ENCODE assay signal across 13 mouse cellular contexts in the genomic region with DNA sequence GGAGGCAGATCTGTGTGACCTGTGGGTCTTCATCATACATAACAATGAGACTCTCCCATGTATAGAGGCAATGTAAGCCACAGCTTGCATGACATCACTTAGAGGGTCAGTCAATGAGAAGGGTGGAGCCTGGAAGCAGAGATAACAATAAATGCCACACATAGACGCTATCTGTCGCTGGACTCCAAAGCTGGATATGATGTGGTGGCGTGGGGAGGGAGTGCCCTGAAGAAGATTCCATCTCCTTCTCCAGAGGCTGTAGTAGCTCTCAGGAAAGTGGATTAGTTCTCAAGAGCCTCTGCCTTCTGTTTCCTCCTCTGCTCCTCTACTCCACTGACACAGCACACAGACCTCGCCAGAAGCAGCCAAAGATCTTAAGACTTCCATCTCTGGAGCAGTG.
DNase-seq lines count a peak whose midpoint lies in the region; ATAC-seq and TF ChIP-seq lines count a peak whose summit lies in the region.
"Had no signal": no experiment of that assay in that cellular context is flagged by ENCODE, and none has a peak within 500 bp of the region (broad histone marks: within the 10 kb centered on the region; RNA-seq: fewer than 3 reads in every experiment).

No protein-coding gene starts in this region.

- no peaks in the 10 kb centered on the region for H3K27me3 ChIP-seq in heart, embryonic 15.5 days
- no peaks in the 10 kb centered on the region for H3K27me3 ChIP-seq in heart, adult 2 months (ENCODE audit: control insufficient read depth, insufficient read depth, low read length)
- no peaks in the 10 kb centered on the region for H3K27me3 ChIP-seq in limb, embryonic 12.5 days
- H3K27me3 ChIP-seq in limb, embryonic 10.5 days (ENCODE audit: low read depth, poor library complexity, severe bottlenecking): no peaks in the 10 kb centered on the region
- H3K27me3 ChIP-seq in forebrain, embryonic 15.5 days: no peaks in the 10 kb centered on the region
- H3K27me3 ChIP-seq: Patski had no signal

- no peak overlapping the region for H3K4me2 ChIP-seq in heart, embryonic 15.5 days
- no peak overlapping the region for H3K4me2 ChIP-seq in limb, embryonic 12.5 days
- H3K4me2 ChIP-seq in forebrain, embryonic 15.5 days (replicated peaks): no peak overlapping the region

- H3K9me3 ChIP-seq in heart, embryonic 15.5 days (replicated peaks): no peaks in the 10 kb centered on the region
- no peaks in the 10 kb centered on the region for H3K9me3 ChIP-seq in limb, embryonic 12.5 days
- no peaks in the 10 kb centered on the region for H3K9me3 ChIP-seq in limb, embryonic 10.5 days (replicated peaks)
- no peaks in the 10 kb centered on the region for H3K9me3 ChIP-seq in forebrain, embryonic 15.5 days

- WGBS in heart, embryonic 15.5 days: 33% methylated on average over 4 of the region's 4 CpGs
- WGBS in heart, adult 2 months: 33% methylated on average over 4 of the region's 4 CpGs
- 87% methylated on average over 4 of the region's 4 CpGs for WGBS in limb, embryonic 12.5 days
- WGBS in limb, embryonic 10.5 days: 87% methylated on average over 4 of the region's 4 CpGs
- 78% methylated on average over 4 of the region's 4 CpGs for WGBS in forebrain, embryonic 15.5 days

- no peak for TF ChIP-seq CTCF in heart, adult 2 months (IDR thresholded peaks at IDR 0.05)

- H3K4me3 ChIP-seq in heart, embryonic 15.5 days: no peak overlapping the region
- H3K4me3 ChIP-seq in heart, adult 2 months: no peak overlapping the region
- no peak overlapping the region for H3K4me3 ChIP-seq in limb, embryonic 12.5 days (replicated peaks)
- no peak overlapping the region for H3K4me3 ChIP-seq in limb, embryonic 10.5 days
- H3K4me3 ChIP-seq in brown adipose tissue, adult 24 weeks (ENCODE audit: insufficient read depth, low read depth, low read length): no peak overlapping the region
- no peak overlapping the region for H3K4me3 ChIP-seq in forebrain, embryonic 15.5 days

- H3K27ac ChIP-seq in heart, embryonic 15.5 days: peak overlapping the region; percentile 93; the same call in 1 of the 2 replicates
- no peak overlapping the region; the same call in 1 of the 2 replicates for H3K27ac ChIP-seq in heart, adult 2 months
- H3K27ac ChIP-seq in limb, embryonic 12.5 days: 0 out of 2 replicates have a peak overlapping the region, but pooled peaks have one; percentile 97
- no peak overlapping the region for H3K27ac ChIP-seq in limb, embryonic 10.5 days
- H3K27ac ChIP-seq in brown adipose tissue, adult 24 weeks (replicated peaks; ENCODE audit: low read depth, low read length): 0 out of 2 replicates have a peak overlapping the region, but pooled peaks have one; percentile 14
- H3K27ac ChIP-seq in forebrain, embryonic 15.5 days (replicated peaks): 0 out of 2 replicates have a peak overlapping the region, but pooled peaks have one; percentile 97

- TF ChIP-seq POLR2A in heart, adult 2 months (IDR thresholded peaks at IDR 0.05; ENCODE audit: insufficient read depth, low read depth, low read length): no peak

- intact Hi-C loops in heart, adult 2 months (cut with DNase I): no loop called here

- no peak for ATAC-seq in heart, embryonic 15.5 days (replicated peaks; ENCODE audit: insufficient number of reproducible peaks, insufficient read depth, low FRiP score, low read depth)
- no peak for ATAC-seq in limb, embryonic 12.5 days (ENCODE audit: insufficient number of reproducible peaks, insufficient read depth, low FRiP score, low TSS enrichment, low read depth)
- no peak for ATAC-seq in forebrain, embryonic 15.5 days (replicated peaks)
- ATAC-seq: Patski had no signal

- no peak overlapping the region for H3K9ac ChIP-seq in heart, embryonic 15.5 days
- no peak overlapping the region for H3K9ac ChIP-seq in heart, adult 2 months (ENCODE audit: low read depth, low read length)
- H3K9ac ChIP-seq in limb, embryonic 12.5 days (replicated peaks): no peak overlapping the region
- no peak overlapping the region for H3K9ac ChIP-seq in forebrain, embryonic 15.5 days (replicated peaks)

- peaks cover 6% of the 10 kb centered on the region; the same call in 1 of the 2 replicates for H3K36me3 ChIP-seq in heart, embryonic 15.5 days
- peaks cover 27% of the 10 kb centered on the region for H3K36me3 ChIP-seq in heart, adult 2 months (ENCODE audit: control insufficient read depth, insufficient read depth, low read length)
- H3K36me3 ChIP-seq in limb, embryonic 12.5 days: peaks cover 33% of the 10 kb centered on the region
- peaks cover 36% of the 10 kb centered on the region for H3K36me3 ChIP-seq in limb, embryonic 10.5 days
- H3K36me3 ChIP-seq in forebrain, embryonic 15.5 days: no peaks in the 10 kb centered on the region

- peaks cover 95% of the 10 kb centered on the region for H3K4me1 ChIP-seq in heart, embryonic 15.5 days (replicated peaks)
- H3K4me1 ChIP-seq in heart, adult 2 months (ENCODE audit: control insufficient read depth, insufficient read depth, low read length): peaks cover 58% of the 10 kb centered on the region
- peaks cover 97% of the 10 kb centered on the region for H3K4me1 ChIP-seq in limb, embryonic 12.5 days (replicated peaks)
- peaks cover 85% of the 10 kb centered on the region for H3K4me1 ChIP-seq in limb, embryonic 10.5 days
- peaks cover 66% of the 10 kb centered on the region for H3K4me1 ChIP-seq in brown adipose tissue, adult 24 weeks (ENCODE audit: control insufficient read depth, insufficient read depth, insufficient read length, low read length)
- H3K4me1 ChIP-seq in forebrain, embryonic 15.5 days: peaks cover 82% of the 10 kb centered on the region

- peaks cover 16% of the 10 kb centered on the region for H3K79me2 ChIP-seq in heart, adult 2 months (replicated peaks; ENCODE audit: control insufficient read depth, insufficient read depth, low read length)

- no peak for TF ChIP-seq EP300 in heart, adult 2 months (IDR thresholded peaks at IDR 0.05; ENCODE audit: insufficient read depth, low read depth, low read length)

- DNase-seq in heart, adult 2 months: no peak
- DNase-seq in limb, embryonic 10.5 days (ENCODE audit: low spot score): no peak
- no peak for DNase-seq in kidney, adult 9 months
- DNase-seq: adrenal gland, postnatal 25 days; cerebellum, adult 11-12 months; kidney, postnatal 25 days; lung, adult 18-20 months; thymus, adult 2 months had no signal

Comparison
In these comparisons a context has a peak if more than half of its experiments do, and no peak if none do; other contexts are left out.
1. H3K27ac ChIP-seq: peak in heart, embryonic 15.5 days (single experiment), limb, embryonic 12.5 days (single experiment), brown adipose tissue, adult 24 weeks (single experiment) and forebrain, embryonic 15.5 days (single experiment); none in heart, adult 2 months (single experiment) and limb, embryonic 10.5 days (single experiment).